Mouse (Mus musculus) urinary bladder, postnatal 10 days (tissue): ENCODE data around the gene Pde5a.

Source experiments
- DNase-seq: peaks from one replicate; pipeline ENCODE4 v3.0.0; 2022; ENCODE audit warnings: low spot score

Gene Pde5a

DNA sequence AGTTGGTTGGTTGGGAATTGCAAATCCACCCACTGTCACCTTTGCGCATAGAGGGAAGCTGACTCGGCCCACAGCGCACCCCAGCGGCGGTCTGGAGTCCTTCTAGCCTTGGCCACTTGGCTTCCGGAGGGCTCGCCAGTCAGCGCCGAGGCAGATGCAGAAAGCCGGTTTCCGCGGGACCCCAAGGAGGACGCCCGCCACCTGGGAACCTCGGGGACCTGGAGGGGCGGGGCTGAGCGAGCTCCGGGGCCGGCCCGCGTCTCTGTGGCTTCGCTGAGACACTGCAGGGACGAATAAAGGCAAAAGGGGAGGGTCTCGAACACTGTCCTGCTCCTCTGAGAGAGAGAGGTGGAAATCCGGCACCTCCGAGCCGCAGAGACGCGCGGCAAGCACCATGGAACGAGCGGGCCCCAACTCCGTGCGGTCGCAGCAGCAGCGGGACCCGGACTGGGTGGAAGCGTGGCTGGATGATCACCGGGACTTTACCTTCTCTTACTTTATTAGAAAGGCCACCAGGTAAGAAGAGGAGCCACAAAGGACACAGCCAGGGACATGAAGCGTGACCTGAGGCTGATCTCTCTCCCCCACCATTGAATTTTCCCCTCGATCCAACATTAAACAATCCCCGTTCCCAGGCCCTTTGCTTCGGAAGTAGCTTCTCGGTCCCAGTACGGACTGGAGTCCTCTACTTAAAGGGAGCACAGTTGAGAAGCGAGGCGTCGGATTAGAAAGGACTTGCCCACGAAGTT lies at the start of gene Pde5a:
Gene Pde5a, plus strand, starts transcription at position 96 of the 749 bp plus-strand sequence.
- DNase-seq, result peak; percentile 63

DNA sequence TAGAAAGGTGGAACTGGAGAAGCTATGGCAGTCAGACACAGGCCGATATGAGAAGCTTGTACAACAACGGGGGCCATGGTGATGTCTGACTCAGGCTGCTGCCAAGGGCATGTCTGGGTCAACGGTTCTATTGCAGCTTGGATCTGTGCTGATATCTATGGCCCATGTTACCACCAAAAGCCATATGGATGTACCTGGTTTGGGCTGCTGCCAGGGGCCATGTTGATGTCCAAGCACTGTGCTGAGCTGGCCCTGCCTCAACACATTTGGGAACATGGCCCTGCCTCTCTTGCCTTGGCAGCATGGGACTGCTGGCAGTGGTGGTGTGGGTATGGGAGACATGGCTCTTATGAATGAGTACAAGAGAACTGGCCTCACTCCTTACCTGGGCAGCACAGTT lies 47.9 kb upstream of the Pde5a start:
- no peak for DNase-seq

DNA sequence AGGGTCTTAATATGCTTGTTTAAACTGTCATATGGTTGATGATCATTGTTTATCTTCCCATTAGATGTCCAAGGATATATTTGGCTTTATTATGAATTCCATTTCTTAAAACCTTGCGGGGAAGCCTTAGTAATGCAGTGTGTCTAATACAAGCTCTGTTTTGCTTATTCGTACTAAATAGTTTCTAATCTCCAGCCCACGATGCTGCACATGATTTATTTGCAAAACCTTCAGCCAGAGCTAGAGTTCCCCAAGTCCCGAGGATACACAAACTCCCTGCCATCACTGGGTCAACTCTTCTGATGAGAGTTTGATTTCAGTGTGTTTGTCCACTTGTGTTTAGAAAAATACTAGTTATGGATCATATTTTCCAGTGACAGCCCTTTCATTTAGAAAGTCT lies 46.4 kb upstream of the Pde5a start:
- DNase-seq, result no peak

GRCm38 (mm10) chr3:122684832-122685231 lies 43.9 kb upstream of the Pde5a start:
- DNase-seq, result no peak

GRCm38 (mm10) chr3:122693039-122693438 lies 35.7 kb upstream of the Pde5a start:
- no peak for DNase-seq

DNA sequence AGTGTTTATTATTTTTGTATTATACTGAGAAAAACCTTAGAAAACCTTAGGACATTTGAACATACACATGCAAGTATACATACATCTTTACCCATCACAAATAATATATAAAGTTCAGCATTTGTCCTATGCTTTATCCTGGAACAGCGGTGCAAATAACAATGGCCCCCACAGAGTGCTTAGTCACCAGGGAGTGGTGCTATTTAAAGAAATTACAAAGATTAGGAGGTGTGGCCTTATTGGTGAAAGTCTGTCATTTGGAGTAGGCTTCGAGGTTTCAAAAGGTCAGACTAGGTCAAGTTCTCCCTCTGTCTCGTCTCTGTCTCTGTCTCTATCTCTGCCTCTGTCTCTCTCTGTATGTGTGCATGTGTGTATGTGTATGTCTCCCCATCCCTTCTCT lies 32.9 kb upstream of the Pde5a start:
- DNase-seq, result no peak

DNA sequence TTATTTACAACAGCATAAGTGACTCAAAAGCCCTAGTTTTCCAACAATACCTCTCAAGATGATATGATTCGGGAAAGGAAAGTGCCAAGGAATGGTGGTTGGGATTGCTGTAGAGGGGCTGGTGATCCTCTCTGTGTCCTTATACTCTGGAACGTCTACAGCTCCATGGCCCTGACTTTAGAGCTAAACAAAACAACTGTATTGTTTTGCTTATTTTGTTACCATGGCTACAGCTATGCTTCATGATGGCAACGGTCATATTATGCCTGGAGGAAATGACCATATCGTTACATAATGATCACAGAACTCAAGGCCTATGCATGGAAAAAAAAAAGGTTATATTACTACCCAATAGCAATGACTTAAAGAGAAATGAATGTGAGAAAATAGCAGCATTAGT lies 32.1 kb upstream of the Pde5a start:
- DNase-seq, result no peak

DNA sequence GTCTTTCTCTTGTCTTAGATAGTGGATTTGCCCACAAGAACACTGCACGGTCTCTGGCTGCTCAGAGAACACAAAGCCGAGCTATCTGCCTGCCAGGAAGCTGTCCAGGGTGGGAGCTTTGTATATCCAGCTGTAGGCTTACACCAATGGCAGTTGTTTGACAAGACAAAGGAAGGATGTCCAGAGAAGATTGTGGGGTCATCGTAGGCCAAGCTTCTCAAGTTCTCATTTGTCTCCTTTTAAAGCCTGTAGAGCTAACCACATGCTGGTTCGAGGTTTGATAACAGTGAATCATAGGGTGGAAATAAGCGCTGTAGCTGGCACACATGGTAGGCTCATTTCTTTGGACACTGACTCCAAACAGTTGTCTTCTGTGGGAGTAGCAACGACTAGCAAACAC lies 24.5 kb upstream of the Pde5a start:
- no peak for DNase-seq

DNA sequence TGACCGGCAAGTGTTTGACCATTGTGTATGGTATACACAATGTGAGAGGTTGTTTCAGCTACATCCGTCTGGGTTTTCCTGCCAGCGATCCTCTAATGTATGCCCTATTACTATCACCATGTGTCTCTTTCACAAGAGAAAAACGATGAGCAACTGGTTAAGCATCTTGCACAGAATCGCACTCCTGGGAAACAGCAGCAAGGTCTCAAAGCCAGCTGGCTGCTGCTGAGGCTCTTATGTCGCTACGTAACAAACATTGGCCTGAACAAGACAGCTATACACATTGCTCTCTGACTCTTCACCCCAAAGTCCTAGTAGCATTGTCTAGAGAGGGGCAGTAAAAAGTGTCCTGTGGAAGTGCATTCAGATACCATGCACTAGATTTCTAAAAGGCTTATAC lies 23.5 kb upstream of the Pde5a start:
- no peak for DNase-seq

- DNase-seq, result no peak
Measured at GRCm38 (mm10) chr3:122708485-122708884, 20.3 kb upstream of the Pde5a start.

GRCm38 (mm10) chr3:122710141-122710540 lies 18.6 kb upstream of the Pde5a start:
- DNase-seq, result no peak

GRCm38 (mm10) chr3:122718631-122719030 lies 10.1 kb upstream of the Pde5a start:
- DNase-seq, result no peak

GRCm38 (mm10) chr3:122721522-122721921 lies 7.2 kb upstream of the Pde5a start:
- no peak for DNase-seq

GRCm38 (mm10) chr3:122729601-122729959 lies 833 bp downstream of the Pde5a start:
- peak; percentile 18 for DNase-seq

- peak; percentile 48 for DNase-seq
Measured at GRCm38 (mm10) chr3:122729960-122730740, 1.4 kb downstream of the Pde5a start.

- DNase-seq, result no peak
Measured at GRCm38 (mm10) chr3:122730741-122731235, 2.0 kb downstream of the Pde5a start.

DNA sequence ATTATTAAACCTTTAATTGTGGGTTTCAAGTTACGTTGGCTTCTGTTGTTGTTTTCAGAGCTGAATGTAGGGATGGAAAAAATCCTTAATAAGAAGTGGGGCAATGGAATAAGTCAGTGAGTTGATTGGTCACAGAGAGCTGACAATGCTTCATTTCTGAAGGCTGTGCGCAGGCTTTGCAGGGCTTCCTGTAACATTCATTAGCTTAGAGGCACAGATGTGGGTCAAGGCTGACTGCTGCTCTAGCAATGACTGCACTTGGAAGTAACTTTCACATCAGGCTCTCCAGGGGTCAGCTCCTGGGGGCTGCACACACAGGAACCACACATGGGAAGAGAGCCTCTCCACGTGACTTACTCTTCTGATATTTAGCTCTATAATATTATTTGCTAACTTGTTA lies 5.1 kb downstream of the Pde5a start:
- no peak for DNase-seq

DNA sequence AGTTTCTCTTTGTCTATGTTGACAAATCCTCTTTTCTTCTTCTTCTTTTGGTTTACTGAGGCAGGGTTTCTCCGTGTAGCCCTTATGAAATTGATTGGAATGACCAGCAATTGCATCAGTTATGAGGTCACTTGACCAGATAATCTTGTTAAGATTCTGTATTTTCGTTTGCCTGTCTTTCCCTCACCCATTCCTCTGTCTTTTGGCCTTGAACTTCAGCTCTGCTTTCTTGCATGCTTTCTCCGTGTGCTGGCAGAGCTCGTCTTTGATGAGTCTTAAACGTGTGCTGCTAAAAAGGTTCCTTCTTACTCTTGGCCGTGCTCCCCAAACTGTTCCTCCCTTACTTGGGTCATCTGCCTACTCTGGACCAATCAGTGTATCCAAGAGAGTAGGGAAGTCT lies 5.6 kb downstream of the Pde5a start:
- DNase-seq, result no peak

GRCm38 (mm10) chr3:122739460-122739859 lies 10.7 kb downstream of the Pde5a start:
- DNase-seq, result no peak

GRCm38 (mm10) chr3:122744265-122744664 lies 15.5 kb downstream of the Pde5a start:
- DNase-seq, result no peak

DNA sequence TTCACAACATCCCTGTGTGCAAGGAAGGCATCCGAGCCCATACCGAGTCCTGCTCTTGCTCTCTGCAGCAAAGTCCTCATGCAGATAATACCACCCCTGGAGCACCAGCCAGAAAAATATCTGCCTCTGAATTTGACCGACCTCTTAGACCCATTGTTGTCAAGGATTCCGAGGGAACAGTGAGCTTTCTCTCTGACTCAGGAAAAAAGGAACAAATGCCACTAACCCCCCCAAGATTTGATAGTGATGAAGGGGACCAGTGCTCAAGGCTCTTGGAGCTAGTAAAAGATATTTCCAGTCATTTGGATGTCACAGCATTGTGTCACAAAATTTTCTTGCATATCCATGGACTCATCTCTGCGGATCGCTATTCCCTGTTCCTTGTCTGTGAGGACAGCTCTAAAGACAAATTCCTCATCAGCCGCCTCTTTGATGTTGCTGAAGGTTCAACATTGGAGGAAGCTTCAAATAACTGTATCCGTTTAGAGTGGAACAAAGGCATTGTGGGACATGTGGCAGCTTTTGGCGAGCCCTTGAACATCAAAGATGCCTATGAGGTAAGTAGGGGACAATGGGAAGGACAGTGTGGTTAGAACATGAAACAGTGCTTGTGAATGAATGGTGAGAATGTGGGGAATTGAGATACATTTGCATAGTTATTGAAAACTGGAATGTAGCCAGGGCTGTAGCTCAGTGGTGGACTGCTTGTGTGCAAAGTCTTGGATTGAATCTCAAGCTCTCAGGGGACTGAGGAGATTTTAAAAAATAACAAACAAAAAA lies 19.4 kb downstream of the Pde5a start:
- no peak for DNase-seq

DNA sequence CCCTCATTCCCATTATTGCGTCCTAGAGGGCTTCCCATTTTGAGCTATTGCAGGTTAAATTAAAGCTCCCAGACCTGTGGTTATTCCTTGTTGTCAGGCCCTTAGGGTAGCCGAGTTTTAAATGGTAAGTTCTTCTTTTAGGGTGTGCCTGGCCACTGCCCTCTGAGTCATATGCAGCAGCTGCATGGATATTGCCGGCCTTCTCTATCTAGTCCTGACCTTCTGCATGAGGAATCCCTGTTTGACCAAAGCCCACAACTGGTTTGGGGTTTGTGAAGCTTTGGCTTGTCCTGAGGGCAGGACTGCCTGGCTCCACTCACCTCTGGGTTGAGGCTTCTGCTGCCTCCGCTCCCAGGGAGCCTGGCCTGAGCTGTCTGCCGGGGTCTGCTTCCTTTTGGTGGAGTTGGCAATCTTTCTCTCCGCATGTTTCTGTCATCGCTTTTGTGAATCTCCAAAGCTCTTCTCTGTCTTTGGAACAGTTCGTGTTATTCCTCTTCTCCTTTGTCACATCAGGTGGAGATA lies 34.6 kb downstream of the Pde5a start:
- DNase-seq, result no peak
